Mouse (Mus musculus) thymus, adult 2 months (tissue): ENCODE results near the gene Mthfr.

ENCODE experiments used
- CTCF ChIP-seq: fragments of 200-500 bp; IDR thresholded peaks from 2 replicates; pipeline ENCODE4 v1.5.1; 2012; ENCODE audit warnings: mild to moderate bottlenecking, control low read depth, low read length, moderate library complexity, borderline replicate concordance; ENCODE audit not compliant: control insufficient read depth, poor library complexity, insufficient read depth; ENCODE audit errors: extremely low read depth
- POLR2A ChIP-seq: fragments of 200-500 bp; IDR thresholded peaks from 2 replicates; pipeline ENCODE4 v1.6.1; 2012; ENCODE audit warnings: mild to moderate bottlenecking, low read length, control low read depth, moderate library complexity; ENCODE audit not compliant: control insufficient read depth, poor library complexity, insufficient read depth; ENCODE audit errors: extremely low read depth

DNA sequence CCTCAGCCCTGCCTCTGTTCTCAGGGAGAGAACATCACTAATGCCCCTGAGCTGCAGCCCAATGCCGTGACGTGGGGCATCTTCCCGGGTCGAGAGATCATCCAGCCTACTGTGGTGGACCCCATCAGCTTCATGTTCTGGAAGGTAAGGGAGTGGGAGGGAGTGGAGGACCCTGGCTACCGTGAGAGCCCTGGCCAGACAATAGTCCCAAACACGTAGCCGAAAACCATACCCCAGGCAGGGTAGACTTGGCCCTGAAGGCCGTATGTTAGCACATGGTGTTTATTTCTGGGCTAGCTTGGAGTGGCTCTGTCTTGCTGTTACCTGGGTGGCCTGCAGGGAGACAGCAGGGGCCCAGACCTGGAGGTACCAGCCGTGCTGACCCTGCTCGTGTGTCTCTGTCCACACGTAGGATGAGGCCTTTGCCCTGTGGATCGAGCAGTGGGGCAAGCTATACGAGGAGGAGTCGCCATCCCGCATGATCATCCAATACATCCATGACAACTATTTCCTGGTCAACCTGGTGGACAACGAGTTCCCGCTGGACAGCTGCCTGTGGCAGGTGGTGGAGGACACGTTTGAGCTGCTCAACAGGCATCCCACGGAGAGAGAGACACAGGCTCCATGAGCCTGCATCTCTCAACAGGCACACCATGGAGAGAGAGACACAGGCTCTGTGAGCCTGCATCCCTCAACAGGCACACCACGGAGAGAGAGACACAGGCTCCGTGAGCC lies 16.3 kb downstream of the Mthfr start:
- TF ChIP-seq POLR2A (no peak), CTCF (no peak)
